Mouse (Mus musculus) midbrain, embryonic 13.5 days (tissue): ENCODE measurements at regions not wholly inside any gene's neighbourhood (a gene's known extent, or its start where the extent isn't known, plus 50 kb on each side); places are given as distances from the start of the nearest gene placed in this dataset.

ENCODE experiments used
- ATAC-seq: fragments of 200-750 bp; cut with Nextera tagmentation; 2 replicates; pipeline ENCODE4 v1.8.0; 2017; ENCODE audit warnings: mild to moderate bottlenecking, moderate TSS enrichment, moderate library complexity
- H3K27ac ChIP-seq: fragments of 300-500 bp; sonication (generic); 2 replicates; pipeline ENCODE4 v1.5.1; 2015; ENCODE audit warnings: inconsistent platforms, mild to moderate bottlenecking, moderate library complexity
- H3K27me3 ChIP-seq: fragments of 300-500 bp; sonication (generic); 2 replicates; pipeline ENCODE4 v1.6.1; 2015; ENCODE audit warnings: mild to moderate bottlenecking, inconsistent platforms
- H3K36me3 ChIP-seq: fragments of 300-500 bp; sonication (generic); 2 replicates; pipeline ENCODE4 v1.6.1; 2015; ENCODE audit warnings: mild to moderate bottlenecking, inconsistent platforms
- H3K4me1 ChIP-seq: fragments of 300-500 bp; sonication (generic); replicated peaks from 2 replicates; pipeline ENCODE4 v1.6.1; 2015; ENCODE audit warnings: inconsistent platforms
- H3K4me2 ChIP-seq: fragments of 300-500 bp; sonication (generic); replicated peaks from 2 replicates; pipeline ENCODE4 v1.6.1; 2015; ENCODE audit warnings: moderate library complexity, mild to moderate bottlenecking, inconsistent platforms
- H3K4me3 ChIP-seq: fragments of 300-500 bp; sonication (generic); replicated peaks from 2 replicates; pipeline ENCODE4 v1.5.1; 2015; ENCODE audit warnings: mild to moderate bottlenecking, inconsistent platforms
- H3K9ac ChIP-seq: fragments of 300-500 bp; sonication (generic); replicated peaks from 2 replicates; pipeline ENCODE4 v1.6.1; 2015; ENCODE audit warnings: mild to moderate bottlenecking, inconsistent platforms
- H3K9me3 ChIP-seq: fragments of 300-500 bp; sonication (generic); 2 replicates; pipeline ENCODE4 v1.6.1; 2016; ENCODE audit warnings: mild to moderate bottlenecking, inconsistent platforms
- WGBS: fragments of 180-500 bp; shearing (Covaris S2); methylation state at CpG from one replicate; pipeline ENCODE4 v1.1.7; 2015; 5-methylcytosine and 5-hydroxymethylcytosine counted together

GRCm38 (mm10) chr15:31961963-31962362 lies 215.1 kb upstream of the Tas2r119 start:
- 67% methylated on average over 2 of the region's 2 CpGs for WGBS
- H3K9ac ChIP-seq, result no peak overlapping the region
- H3K4me1 ChIP-seq, result no peaks in the 10 kb centered on the region
- no peak overlapping the region for H3K4me2 ChIP-seq
- no peaks in the 10 kb centered on the region for H3K36me3 ChIP-seq
- no peak overlapping the region for H3K27ac ChIP-seq
- no peaks in the 10 kb centered on the region for H3K27me3 ChIP-seq
- H3K4me3 ChIP-seq, result no peak overlapping the region
- ATAC-seq, result no peak
- H3K9me3 ChIP-seq, result no peaks in the 10 kb centered on the region

- no peak for ATAC-seq
- H3K36me3 ChIP-seq, result no peaks in the 10 kb centered on the region
- H3K27me3 ChIP-seq, result no peaks in the 10 kb centered on the region
- no peaks in the 10 kb centered on the region for H3K9me3 ChIP-seq
- no peak overlapping the region for H3K4me3 ChIP-seq
- no peaks in the 10 kb centered on the region for H3K4me1 ChIP-seq
- 94% methylated on average over 6 of the region's 6 CpGs for WGBS
- no peak overlapping the region for H3K27ac ChIP-seq
- no peak overlapping the region for H3K4me2 ChIP-seq
- no peak overlapping the region for H3K9ac ChIP-seq
Measured at GRCm38 (mm10) chr15:31964911-31965310, 212.2 kb upstream of the Tas2r119 start.

- H3K36me3 ChIP-seq, result no peaks in the 10 kb centered on the region
- H3K4me3 ChIP-seq, result no peak overlapping the region
- H3K27me3 ChIP-seq, result no peaks in the 10 kb centered on the region
- no peak overlapping the region for H3K4me2 ChIP-seq
- H3K4me1 ChIP-seq, result no peaks in the 10 kb centered on the region
- no peak overlapping the region for H3K9ac ChIP-seq
- 92% methylated on average over 4 of the region's 4 CpGs for WGBS
- H3K27ac ChIP-seq, result no peak overlapping the region
- no peaks in the 10 kb centered on the region for H3K9me3 ChIP-seq
- ATAC-seq, result no peak
Measured at GRCm38 (mm10) chr15:31965542-31965941, 211.5 kb upstream of the Tas2r119 start.

DNA sequence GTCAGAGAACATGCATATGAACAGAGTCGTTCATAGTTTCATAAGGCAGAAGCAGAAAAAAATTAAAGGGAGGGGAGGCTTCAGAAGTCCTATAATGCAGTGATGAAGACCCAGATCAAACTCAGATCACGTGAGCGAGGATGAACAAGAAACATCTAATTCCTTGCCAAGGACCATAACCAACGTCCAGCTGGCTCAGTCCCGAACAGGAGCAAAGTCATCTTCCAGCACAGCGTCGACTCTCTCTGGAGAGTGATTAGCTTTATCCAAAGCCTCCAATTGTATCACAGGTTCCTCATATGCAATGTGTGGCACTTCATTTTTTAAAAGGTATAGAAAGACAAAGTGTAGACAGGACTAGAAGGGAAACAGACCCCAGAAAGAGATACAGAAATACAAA lies 204.2 kb upstream of the Tas2r119 start:
- H3K4me2 ChIP-seq, result no peak overlapping the region
- H3K36me3 ChIP-seq, result no peaks in the 10 kb centered on the region
- no peak overlapping the region for H3K27ac ChIP-seq
- no peaks in the 10 kb centered on the region for H3K9me3 ChIP-seq
- no peak overlapping the region for H3K4me3 ChIP-seq
- H3K27me3 ChIP-seq, result no peaks in the 10 kb centered on the region
- H3K4me1 ChIP-seq, result no peaks in the 10 kb centered on the region
- no peak overlapping the region for H3K9ac ChIP-seq
- ATAC-seq, result no peak
- WGBS, result 92% methylated on average over 7 of the region's 7 CpGs

GRCm38 (mm10) chr15:31973889-31974288 lies 203.2 kb upstream of the Tas2r119 start:
- Histone ChIP-seq H3K4me2 (no peak overlapping the region), H3K9me3 (no peaks in the 10 kb centered on the region), H3K27ac (no peak overlapping the region), H3K27me3 (no peaks in the 10 kb centered on the region), H3K9ac (no peak overlapping the region), H3K36me3 (no peaks in the 10 kb centered on the region), H3K4me1 (no peaks in the 10 kb centered on the region), H3K4me3 (no peak overlapping the region)
- ATAC-seq, result no peak
- WGBS, result 91% methylated on average over 11 of the region's 11 CpGs

GRCm38 (mm10) chr15:31976461-31976860 lies 200.6 kb upstream of the Tas2r119 start:
- Histone ChIP-seq H3K36me3 (no peaks in the 10 kb centered on the region), H3K9ac (no peak overlapping the region), H3K27ac (no peak overlapping the region), H3K27me3 (no peaks in the 10 kb centered on the region), H3K4me3 (no peak overlapping the region), H3K4me2 (no peak overlapping the region), H3K9me3 (no peaks in the 10 kb centered on the region), H3K4me1 (no peaks in the 10 kb centered on the region)
- 74% methylated on average over 4 of the region's 4 CpGs for WGBS
- no peak for ATAC-seq

DNA sequence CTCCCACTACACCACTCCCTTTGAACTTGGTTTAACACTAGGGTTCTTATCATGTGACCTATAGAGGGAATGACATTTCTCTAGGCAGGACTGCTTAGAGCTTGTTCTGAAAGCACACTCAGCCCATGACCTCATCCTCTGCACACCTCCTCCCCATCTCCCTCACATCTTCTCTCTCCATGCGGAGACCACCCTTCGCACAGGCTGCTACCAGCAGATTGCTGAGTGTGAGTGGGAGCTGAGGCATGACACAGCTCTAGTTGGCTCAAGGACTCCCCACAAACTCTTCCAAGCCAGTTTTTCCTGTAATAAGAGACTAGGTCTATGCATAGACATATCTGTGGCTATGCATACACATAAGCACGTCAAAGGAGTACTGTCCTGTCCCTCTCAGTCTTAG lies 199.5 kb upstream of the Tas2r119 start:
- Histone ChIP-seq H3K36me3 (no peaks in the 10 kb centered on the region), H3K27ac (no peak overlapping the region), H3K9me3 (no peaks in the 10 kb centered on the region), H3K9ac (no peak overlapping the region), H3K27me3 (no peaks in the 10 kb centered on the region), H3K4me3 (no peak overlapping the region), H3K4me1 (no peaks in the 10 kb centered on the region), H3K4me2 (no peak overlapping the region)
- 85% methylated on average over 3 of the region's 3 CpGs for WGBS
- no peak for ATAC-seq

DNA sequence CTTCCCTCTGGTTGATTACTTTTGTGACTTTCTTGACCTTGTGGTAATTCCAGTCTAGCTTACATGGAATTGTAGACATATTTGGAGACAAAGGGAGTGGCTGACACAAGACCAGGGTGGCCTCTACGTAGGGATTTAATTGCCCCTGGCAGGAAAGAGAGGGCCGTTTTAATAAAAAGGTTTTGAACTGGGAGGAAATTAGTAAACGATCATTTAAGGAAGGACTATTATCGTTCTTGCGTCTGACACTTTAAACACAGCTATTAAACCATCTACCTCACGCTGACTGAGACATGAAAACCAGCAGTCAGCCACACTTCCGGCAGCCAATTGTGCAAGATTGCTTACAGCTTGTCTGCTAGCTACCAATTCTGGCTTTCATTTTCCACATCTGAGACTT lies 197.1 kb upstream of the Tas2r119 start:
- Histone ChIP-seq H3K9me3 (no peaks in the 10 kb centered on the region), H3K36me3 (no peaks in the 10 kb centered on the region), H3K4me3 (no peak overlapping the region), H3K4me1 (no peaks in the 10 kb centered on the region), H3K27me3 (no peaks in the 10 kb centered on the region), H3K4me2 (no peak overlapping the region), H3K9ac (no peak overlapping the region), H3K27ac (no peak overlapping the region)
- ATAC-seq, result no peak
- 78% methylated on average over 7 of the region's 7 CpGs for WGBS

DNA sequence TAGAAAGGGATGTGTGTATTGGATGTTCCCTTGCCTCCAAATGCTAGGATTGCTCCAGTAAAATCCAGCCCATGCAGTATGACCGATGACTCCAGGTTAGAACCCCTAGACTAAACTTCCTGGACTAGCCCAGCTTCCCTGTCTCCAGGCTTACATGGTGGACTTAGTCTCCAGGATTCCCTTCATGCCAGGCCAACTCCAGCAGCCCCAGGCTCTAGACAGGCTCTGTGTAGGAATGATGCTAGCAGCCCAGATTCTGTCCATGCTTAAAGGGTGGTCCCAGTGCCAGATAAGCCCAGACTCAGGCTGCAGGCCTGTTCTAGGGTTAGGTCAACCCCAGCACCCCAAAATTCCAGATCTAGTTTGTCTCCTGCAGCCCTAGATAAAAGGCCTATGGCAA lies 196.3 kb upstream of the Tas2r119 start:
- no peak overlapping the region for H3K9ac ChIP-seq
- no peaks in the 10 kb centered on the region for H3K9me3 ChIP-seq
- no peaks in the 10 kb centered on the region for H3K4me1 ChIP-seq
- H3K27me3 ChIP-seq, result no peaks in the 10 kb centered on the region
- no peak overlapping the region for H3K4me2 ChIP-seq
- no peak overlapping the region for H3K4me3 ChIP-seq
- no peak overlapping the region for H3K27ac ChIP-seq
- WGBS, result 91% methylated on average over 1 of the region's 1 CpGs
- ATAC-seq, result no peak
- H3K36me3 ChIP-seq, result no peaks in the 10 kb centered on the region

DNA sequence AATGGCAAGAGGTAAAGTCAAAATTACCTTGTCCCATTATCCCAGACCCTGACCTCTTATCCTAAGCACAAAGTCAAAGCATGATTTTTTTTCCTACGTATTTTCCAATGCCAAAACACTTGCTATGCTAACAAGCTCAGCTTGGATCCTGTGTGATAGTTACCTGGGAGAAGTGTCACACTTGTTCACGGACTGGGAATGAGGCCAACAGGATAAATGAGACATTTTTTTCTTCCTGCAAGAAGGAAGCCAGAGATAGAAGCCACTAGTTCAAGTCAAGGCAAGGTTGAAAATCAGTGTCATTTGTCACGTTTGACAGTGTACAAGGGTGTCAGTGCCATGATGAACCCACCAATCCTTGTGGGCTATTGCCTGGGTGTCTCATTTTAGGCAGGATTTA lies 189.8 kb upstream of the Tas2r119 start:
- no peaks in the 10 kb centered on the region for H3K9me3 ChIP-seq
- H3K4me2 ChIP-seq, result no peak overlapping the region
- no peak for ATAC-seq
- no peaks in the 10 kb centered on the region for H3K36me3 ChIP-seq
- H3K27ac ChIP-seq, result no peak overlapping the region
- H3K4me1 ChIP-seq, result 0 out of 2 replicates have a peak, but pooled peaks cover 6% of the 10 kb centered on the region
- H3K4me3 ChIP-seq, result no peak overlapping the region
- H3K27me3 ChIP-seq, result no peaks in the 10 kb centered on the region
- no peak overlapping the region for H3K9ac ChIP-seq
- WGBS, result 83% methylated on average over 3 of the region's 3 CpGs

DNA sequence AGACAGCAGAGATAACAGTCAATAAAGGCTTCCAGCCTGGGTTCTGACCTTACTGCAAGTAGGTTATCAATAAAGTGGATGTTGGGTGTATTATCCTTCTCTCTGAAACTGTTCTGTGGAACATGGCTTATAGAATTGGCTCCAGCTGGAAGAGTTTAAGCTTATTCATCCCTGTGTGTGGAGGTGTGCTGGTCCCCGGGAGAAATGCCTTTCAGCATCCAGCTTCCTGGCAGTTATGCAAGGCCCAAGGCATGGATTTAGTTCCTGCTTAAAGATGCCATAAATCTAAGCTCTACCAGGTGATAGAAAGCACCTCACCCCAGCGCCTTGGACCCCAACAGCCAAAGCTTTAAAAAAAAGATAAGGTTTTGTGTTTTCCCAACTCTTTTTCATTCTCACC lies 188.0 kb upstream of the Tas2r119 start:
- no peak overlapping the region for H3K4me2 ChIP-seq
- 90% methylated on average over 2 of the region's 2 CpGs for WGBS
- 0 out of 2 replicates have a peak, but pooled peaks cover 6% of the 10 kb centered on the region for H3K4me1 ChIP-seq
- H3K9ac ChIP-seq, result no peak overlapping the region
- no peak overlapping the region for H3K27ac ChIP-seq
- H3K4me3 ChIP-seq, result no peak overlapping the region
- no peaks in the 10 kb centered on the region for H3K9me3 ChIP-seq
- no peak for ATAC-seq
- no peaks in the 10 kb centered on the region for H3K36me3 ChIP-seq
- no peaks in the 10 kb centered on the region for H3K27me3 ChIP-seq

DNA sequence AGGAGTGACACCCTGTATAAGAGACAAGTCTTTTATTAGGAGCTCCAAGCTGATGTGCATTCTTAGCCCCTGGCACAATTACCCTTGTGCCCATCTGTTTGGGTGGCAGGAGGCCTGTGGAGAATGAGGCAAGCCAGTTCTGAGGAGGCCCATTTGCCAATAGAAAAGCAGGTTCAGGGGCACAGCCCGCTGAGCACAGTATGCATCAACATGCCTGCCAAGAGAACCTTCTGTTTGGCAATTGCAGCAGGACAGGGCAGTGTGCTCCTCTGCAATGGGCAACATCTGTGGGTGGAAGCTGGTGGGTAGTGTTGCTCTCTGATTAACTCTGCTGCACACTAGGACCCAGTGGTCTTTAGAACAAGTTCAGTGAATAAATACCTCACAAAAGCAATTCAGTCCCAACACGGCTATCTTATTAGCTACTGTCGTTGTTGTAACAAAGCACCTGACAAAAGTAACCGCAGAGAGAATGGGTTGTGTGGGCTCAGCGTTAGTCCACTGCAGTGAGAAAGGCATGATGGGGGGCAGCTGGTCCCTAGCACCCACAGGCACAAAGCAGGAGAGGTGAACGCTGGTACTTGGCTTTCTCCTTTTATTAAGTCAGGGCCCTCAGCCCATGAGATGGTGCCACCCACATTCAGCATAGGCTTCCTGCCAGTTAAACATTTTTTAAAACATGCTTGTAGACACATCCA lies 187.3 kb upstream of the Tas2r119 start:
- H3K4me2 ChIP-seq, result no peak overlapping the region
- ATAC-seq, result peak; percentile 66
- no peak overlapping the region for H3K4me3 ChIP-seq
- 0 out of 2 replicates have a peak, but pooled peaks cover 6% of the 10 kb centered on the region for H3K4me1 ChIP-seq
- no peaks in the 10 kb centered on the region for H3K27me3 ChIP-seq
- no peak overlapping the region for H3K27ac ChIP-seq
- no peaks in the 10 kb centered on the region for H3K9me3 ChIP-seq
- H3K36me3 ChIP-seq, result no peaks in the 10 kb centered on the region
- H3K9ac ChIP-seq, result no peak overlapping the region
- 54% methylated on average over 6 of the region's 6 CpGs for WGBS

DNA sequence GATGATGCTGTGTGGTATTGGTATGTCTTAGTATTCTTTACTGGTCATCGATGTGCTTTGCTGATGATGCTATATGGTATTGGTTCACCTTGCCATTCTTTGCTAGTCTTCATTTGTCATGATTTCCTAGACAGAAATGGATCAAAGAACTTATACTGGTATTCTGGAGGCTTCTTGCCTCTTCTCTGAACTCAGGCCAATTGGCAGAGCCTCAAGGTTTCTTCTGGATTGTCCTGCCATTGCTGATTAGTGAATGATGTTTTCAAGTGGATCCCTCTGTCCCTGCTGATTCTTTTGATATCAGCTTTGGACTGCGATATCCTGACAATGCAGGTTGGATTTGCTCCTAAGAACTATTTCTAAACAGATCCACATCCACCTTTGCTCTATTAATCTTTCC lies 179.1 kb upstream of the Tas2r119 start:
- no peak overlapping the region for H3K4me3 ChIP-seq
- ATAC-seq, result no peak
- no peaks in the 10 kb centered on the region for H3K36me3 ChIP-seq
- H3K27me3 ChIP-seq, result no peaks in the 10 kb centered on the region
- H3K9me3 ChIP-seq, result no peaks in the 10 kb centered on the region
- H3K4me2 ChIP-seq, result no peak overlapping the region
- peaks cover 3% of the 10 kb centered on the region; the same call in 1 of the 2 replicates for H3K4me1 ChIP-seq
- 93% methylated on average over 2 of the region's 2 CpGs for WGBS
- no peak overlapping the region for H3K27ac ChIP-seq
- H3K9ac ChIP-seq, result no peak overlapping the region
